Mouse (Mus musculus): ENCODE measurements around the gene Ldb2. TPM values are rescaled to one million over a fixed set of nuclear protein-coding genes. Genes with fewer than 3 reads are reported as not detected.

Gene Ldb2
- polyA plus RNA-seq, 1 experiment from 2014 or later: 4.9 TPM

GRCm38 (mm10) chr5:44693674-44694073, 105.8 kb downstream of the Ldb2 start:
- TF ChIP-seq EP300 (IDR thresholded peaks at IDR 0.05; ENCODE audit: low read depth) (no peak), CTCF (IDR thresholded peaks at IDR 0.05; ENCODE audit: low read depth) (no peak)
- H3K4me2 ChIP-seq (ENCODE audit: low read depth, low read length): no peak overlapping the region
- DNase-seq: no peak
- WGBS (ENCODE audit: insufficient replicate concordance): 64% methylated on average over 5 of the region's 5 CpGs
- no peak overlapping the region for H3K4me3 ChIP-seq (ENCODE audit: low read depth, low read length)
- no peaks in the 10 kb centered on the region for H3K27me3 ChIP-seq (ENCODE audit: insufficient read depth, low read length)
- no peak overlapping the region for H3K9ac ChIP-seq (replicated peaks)
- ATAC-seq: no peak
- H3K27ac ChIP-seq (ENCODE audit: low read depth): no peak overlapping the region
- H3K4me1 ChIP-seq (ENCODE audit: insufficient read depth): no peaks in the 10 kb centered on the region
- no peaks in the 10 kb centered on the region for H3K36me3 ChIP-seq (replicated peaks; ENCODE audit: insufficient read depth, low read length)
- H3K9me3 ChIP-seq (ENCODE audit: low read length): no peaks in the 10 kb centered on the region

- no peaks in the 10 kb centered on the region for H3K9me3 ChIP-seq (ENCODE audit: low read length)
- no peaks in the 10 kb centered on the region for H3K36me3 ChIP-seq (replicated peaks; ENCODE audit: insufficient read depth, low read length)
- no peak for ATAC-seq
- H3K9ac ChIP-seq (replicated peaks): no peak overlapping the region
- TF ChIP-seq EP300 (IDR thresholded peaks at IDR 0.05; ENCODE audit: low read depth) (no peak), CTCF (IDR thresholded peaks at IDR 0.05; ENCODE audit: low read depth) (no peak)
- no peak overlapping the region for H3K4me2 ChIP-seq (ENCODE audit: low read depth, low read length)
- no peak for DNase-seq
- no peak overlapping the region for H3K27ac ChIP-seq (ENCODE audit: low read depth)
- 82% methylated on average over 6 of the region's 6 CpGs for WGBS (ENCODE audit: insufficient replicate concordance)
- H3K27me3 ChIP-seq (ENCODE audit: insufficient read depth, low read length): no peaks in the 10 kb centered on the region
- no peaks in the 10 kb centered on the region for H3K4me1 ChIP-seq (ENCODE audit: insufficient read depth)
- no peak overlapping the region for H3K4me3 ChIP-seq (ENCODE audit: low read depth, low read length)
These were observed 113.1 kb downstream of the Ldb2 start for GRCm38 (mm10) chr5:44686344-44686743.

- WGBS (ENCODE audit: insufficient replicate concordance): 67% methylated on average over 3 of the region's 3 CpGs
- ATAC-seq: no peak
- Histone ChIP-seq H3K27me3 (ENCODE audit: insufficient read depth, low read length) (no peaks in the 10 kb centered on the region), H3K27ac (ENCODE audit: low read depth) (no peak overlapping the region), H3K4me3 (ENCODE audit: low read depth, low read length) (no peak overlapping the region), H3K9ac (replicated peaks) (no peak overlapping the region), H3K36me3 (replicated peaks; ENCODE audit: insufficient read depth, low read length) (no peaks in the 10 kb centered on the region), H3K4me2 (ENCODE audit: low read depth, low read length) (no peak overlapping the region), H3K9me3 (ENCODE audit: low read length) (no peaks in the 10 kb centered on the region), H3K4me1 (ENCODE audit: insufficient read depth) (no peaks in the 10 kb centered on the region)
- TF ChIP-seq CTCF (IDR thresholded peaks at IDR 0.05; ENCODE audit: low read depth): no peak
- no peak for TF ChIP-seq EP300 (IDR thresholded peaks at IDR 0.05; ENCODE audit: low read depth)
- DNase-seq: no peak
These were observed 118.3 kb downstream of the Ldb2 start for GRCm38 (mm10) chr5:44681054-44681638.

- H3K27ac ChIP-seq (ENCODE audit: low read depth): no peak overlapping the region; the same call in 1 of the 2 replicates
- no peaks in the 10 kb centered on the region for H3K36me3 ChIP-seq (replicated peaks; ENCODE audit: insufficient read depth, low read length)
- H3K4me1 ChIP-seq (ENCODE audit: insufficient read depth): no peaks in the 10 kb centered on the region
- DNase-seq (no peak), ATAC-seq (no peak)
- H3K9me3 ChIP-seq (ENCODE audit: low read length): no peaks in the 10 kb centered on the region
- no peak overlapping the region for H3K4me3 ChIP-seq (ENCODE audit: low read depth, low read length)
- no peak overlapping the region for H3K9ac ChIP-seq (replicated peaks)
- TF ChIP-seq CTCF (IDR thresholded peaks at IDR 0.05; ENCODE audit: low read depth) (no peak), EP300 (IDR thresholded peaks at IDR 0.05; ENCODE audit: low read depth) (no peak)
- no peaks in the 10 kb centered on the region for H3K27me3 ChIP-seq (ENCODE audit: insufficient read depth, low read length)
- WGBS (ENCODE audit: insufficient replicate concordance): 60% methylated on average over 5 of the region's 5 CpGs
- H3K4me2 ChIP-seq (ENCODE audit: low read depth, low read length): no peak overlapping the region
These were observed 121.7 kb downstream of the Ldb2 start for GRCm38 (mm10) chr5:44677814-44678213.

- no peak for TF ChIP-seq CTCF (IDR thresholded peaks at IDR 0.05; ENCODE audit: low read depth)
- TF ChIP-seq EP300 (IDR thresholded peaks at IDR 0.05; ENCODE audit: low read depth): no peak
- no peak for ATAC-seq
- H3K27me3 ChIP-seq (ENCODE audit: insufficient read depth, low read length): no peaks in the 10 kb centered on the region
- H3K4me1 ChIP-seq (ENCODE audit: insufficient read depth): no peaks in the 10 kb centered on the region
- H3K36me3 ChIP-seq (replicated peaks; ENCODE audit: insufficient read depth, low read length): no peaks in the 10 kb centered on the region
- H3K9ac ChIP-seq (replicated peaks): no peak overlapping the region
- no peak for DNase-seq
- H3K27ac ChIP-seq (ENCODE audit: low read depth): no peak overlapping the region
- no peak overlapping the region for H3K4me3 ChIP-seq (ENCODE audit: low read depth, low read length)
- H3K9me3 ChIP-seq (ENCODE audit: low read length): no peaks in the 10 kb centered on the region
- 80% methylated on average over 5 of the region's 5 CpGs for WGBS (ENCODE audit: insufficient replicate concordance)
- no peak overlapping the region for H3K4me2 ChIP-seq (ENCODE audit: low read depth, low read length)
These were observed 123.2 kb downstream of the Ldb2 start for GRCm38 (mm10) chr5:44676145-44676754.

GRCm38 (mm10) chr5:44670336-44670735, 129.1 kb downstream of the Ldb2 start:
- no peak for DNase-seq
- WGBS (ENCODE audit: insufficient replicate concordance): 52% methylated on average over 2 of the region's 2 CpGs
- Histone ChIP-seq H3K9me3 (ENCODE audit: low read length) (no peaks in the 10 kb centered on the region), H3K4me2 (ENCODE audit: low read depth, low read length) (no peak overlapping the region), H3K4me3 (ENCODE audit: low read depth, low read length) (no peak overlapping the region), H3K36me3 (replicated peaks; ENCODE audit: insufficient read depth, low read length) (no peaks in the 10 kb centered on the region), H3K9ac (replicated peaks) (no peak overlapping the region), H3K4me1 (ENCODE audit: insufficient read depth) (no peaks in the 10 kb centered on the region), H3K27ac (ENCODE audit: low read depth) (no peak overlapping the region), H3K27me3 (ENCODE audit: insufficient read depth, low read length) (no peaks in the 10 kb centered on the region)
- no peak for ATAC-seq
- TF ChIP-seq CTCF (IDR thresholded peaks at IDR 0.05; ENCODE audit: low read depth) (no peak), EP300 (IDR thresholded peaks at IDR 0.05; ENCODE audit: low read depth) (no peak)

All from liver, postnatal 0 days (tissue).